Mouse (Mus musculus): Measurements from ENCODE around the gene Trim44. TPM values are rescaled to one million over a fixed set of nuclear protein-coding genes. Genes with fewer than 3 reads are reported as not detected.

The Trim44 gene
- polyA plus RNA-seq, 2 experiments from 2014 or later: 8.1 to 10.6 TPM

DNA sequence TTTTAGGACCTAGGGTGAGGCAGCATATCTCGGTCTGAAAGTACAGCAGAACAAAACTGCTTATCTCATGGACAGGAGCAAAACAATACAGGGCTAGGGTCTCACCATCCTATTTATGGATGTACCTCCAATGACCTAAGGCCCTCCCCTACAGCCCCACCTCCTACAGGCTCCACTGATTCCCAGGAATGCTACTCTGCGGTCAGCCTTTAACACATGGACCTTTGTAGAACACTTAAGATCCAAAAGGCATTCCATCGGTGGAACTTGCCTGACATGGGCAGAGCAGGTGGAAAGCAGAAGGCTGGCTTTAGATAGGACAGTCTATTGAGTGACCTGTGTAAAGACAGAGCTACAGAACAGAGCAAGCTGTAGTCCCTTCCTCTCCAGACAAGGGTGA, 120.3 kb downstream of the Trim44 start:
- no peak for ATAC-seq

DNA sequence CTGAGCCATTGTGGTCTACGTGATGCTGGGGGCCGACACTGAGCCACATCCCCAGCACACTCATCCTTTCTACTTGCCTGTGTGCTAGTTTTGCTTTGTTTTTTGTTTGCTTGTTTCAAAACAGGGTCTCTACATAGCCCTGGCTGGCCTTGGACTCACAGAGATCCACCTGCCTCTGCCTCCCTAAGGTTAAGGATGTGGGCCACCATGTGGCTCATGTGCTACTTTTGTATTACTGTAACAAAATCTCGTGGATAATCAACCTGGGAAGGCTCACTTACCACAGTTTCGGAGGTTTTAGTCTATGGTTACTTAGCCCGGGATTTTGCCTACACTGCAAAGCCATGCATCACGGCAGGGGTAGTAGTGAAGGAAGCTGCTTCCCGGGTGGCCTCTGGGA, 125.5 kb downstream of the Trim44 start:
- no peak for ATAC-seq

GRCm38 (mm10) chr2:102279779-102280178, 127.8 kb downstream of the Trim44 start:
- no peak for ATAC-seq

DNA sequence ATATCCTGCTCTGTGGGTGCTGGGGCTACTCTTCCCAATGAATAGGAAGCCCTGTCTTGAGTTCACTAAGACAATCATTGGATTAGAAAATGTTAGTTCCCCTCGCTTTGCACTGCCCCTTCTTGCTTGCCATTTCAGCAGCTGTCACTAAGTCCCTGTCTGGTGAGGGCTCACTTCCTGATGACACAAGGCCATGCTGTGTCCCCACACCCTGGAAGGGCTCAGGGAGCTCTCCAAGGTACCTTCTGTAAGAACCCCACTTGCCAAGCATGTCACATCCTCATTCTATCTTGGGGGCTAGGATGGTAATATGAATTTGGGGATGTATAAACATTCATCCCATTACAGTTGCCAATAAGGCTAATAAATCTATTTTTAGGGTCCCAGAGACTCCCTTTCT, 129.7 kb downstream of the Trim44 start:
- ATAC-seq: no peak

- ATAC-seq: no peak
Observed at GRCm38 (mm10) chr2:102273280-102273679, 134.3 kb downstream of the Trim44 start.

DNA sequence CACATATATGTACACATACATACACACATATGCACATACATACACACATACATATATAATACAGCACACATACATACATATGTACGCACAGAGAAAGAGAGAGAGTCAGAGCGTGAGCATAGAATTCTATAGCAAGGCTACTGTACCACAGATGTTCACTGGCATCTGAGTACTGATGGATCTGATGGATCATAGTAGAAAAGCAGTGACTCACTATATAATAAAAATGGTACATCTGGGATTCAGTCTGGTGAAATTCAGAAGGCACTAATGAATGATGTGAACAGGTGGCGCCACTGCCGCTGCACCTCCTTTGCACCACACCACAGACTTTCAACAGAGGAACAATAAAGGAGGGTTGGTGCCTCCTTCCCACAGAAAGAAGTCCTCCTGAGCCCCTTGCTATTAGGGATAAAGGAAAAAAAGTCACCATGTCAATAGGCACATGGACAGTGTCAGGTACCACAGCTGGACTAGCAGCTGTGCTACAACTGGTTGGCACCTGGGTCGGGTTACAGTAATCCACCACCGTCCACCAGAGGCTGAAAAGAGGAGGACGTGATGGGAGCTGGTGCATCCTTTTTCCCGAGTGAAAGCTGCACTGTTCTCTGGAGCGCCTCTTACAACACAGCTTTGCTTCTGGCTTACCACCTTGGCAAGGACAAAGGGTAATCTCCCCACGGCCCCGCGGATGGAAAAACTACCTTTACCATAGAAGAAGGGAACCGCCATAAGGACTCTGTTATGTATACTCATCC, 139.9 kb downstream of the Trim44 start:
- ATAC-seq: no peak

DNA sequence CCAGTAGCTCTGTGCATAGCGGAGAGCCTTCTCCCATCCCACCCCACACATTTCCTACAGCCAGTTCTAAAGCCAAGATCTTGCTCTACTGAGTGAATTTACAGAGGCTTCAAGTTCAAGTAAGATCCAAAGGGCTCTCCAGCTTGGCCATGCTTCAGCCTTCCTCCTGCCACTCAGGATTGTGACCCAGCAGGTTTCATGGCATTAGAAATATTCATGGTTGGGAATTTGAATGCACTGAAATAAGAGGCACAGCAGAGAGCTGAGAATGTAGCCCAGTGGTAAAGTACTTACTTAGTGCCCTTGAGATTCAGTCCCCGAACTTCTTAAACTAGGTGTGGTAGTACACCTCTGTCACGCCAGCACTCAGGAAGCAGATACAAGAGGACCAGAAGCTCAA, 140.7 kb downstream of the Trim44 start:
- no peak for ATAC-seq

DNA sequence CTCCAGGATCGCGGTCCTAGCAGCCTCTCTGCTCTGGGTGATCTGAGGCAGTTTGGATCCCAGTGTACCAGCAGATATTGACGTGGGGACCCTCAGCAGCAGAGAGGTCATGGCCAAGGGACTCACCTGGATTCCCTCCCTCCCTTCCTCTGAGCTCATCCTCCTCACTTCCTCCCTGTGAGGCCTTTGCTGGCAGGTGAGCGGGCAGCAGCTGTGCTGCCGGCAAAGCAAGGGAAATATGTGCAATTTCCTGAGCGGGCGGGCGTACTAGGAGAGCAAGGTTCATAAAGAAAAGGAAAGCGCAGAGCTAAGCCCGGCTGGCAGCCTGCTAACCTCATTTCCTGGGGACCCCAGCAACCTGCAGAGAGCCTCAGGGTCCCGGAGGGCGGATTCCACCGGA, 148.5 kb downstream of the Trim44 start:
- ATAC-seq: peak; percentile 59

DNA sequence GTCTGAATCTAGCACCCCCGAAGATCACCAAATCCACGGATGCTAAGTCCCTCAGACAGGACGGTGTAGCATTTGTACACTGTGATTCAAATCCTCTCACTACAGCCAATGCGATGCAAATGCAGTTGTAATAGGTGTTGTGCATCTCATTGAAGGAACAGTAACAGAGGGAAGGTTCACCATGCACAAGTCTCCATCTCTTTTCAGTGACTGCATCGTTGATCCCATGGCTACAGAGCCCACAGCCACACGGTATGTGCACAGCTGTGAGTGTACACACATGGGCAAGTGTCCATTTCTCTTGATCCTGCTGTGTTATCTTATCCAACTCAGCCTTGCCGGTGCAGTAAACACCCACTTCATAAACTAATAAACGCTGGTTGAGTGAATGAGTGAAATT, 148.9 kb downstream of the Trim44 start:
- ATAC-seq: no peak

- peak; percentile 47 for ATAC-seq
Observed at GRCm38 (mm10) chr2:102257964-102258605, 149.5 kb downstream of the Trim44 start.

- no peak for ATAC-seq
Observed at GRCm38 (mm10) chr2:102256591-102257335, 150.9 kb downstream of the Trim44 start.

DNA sequence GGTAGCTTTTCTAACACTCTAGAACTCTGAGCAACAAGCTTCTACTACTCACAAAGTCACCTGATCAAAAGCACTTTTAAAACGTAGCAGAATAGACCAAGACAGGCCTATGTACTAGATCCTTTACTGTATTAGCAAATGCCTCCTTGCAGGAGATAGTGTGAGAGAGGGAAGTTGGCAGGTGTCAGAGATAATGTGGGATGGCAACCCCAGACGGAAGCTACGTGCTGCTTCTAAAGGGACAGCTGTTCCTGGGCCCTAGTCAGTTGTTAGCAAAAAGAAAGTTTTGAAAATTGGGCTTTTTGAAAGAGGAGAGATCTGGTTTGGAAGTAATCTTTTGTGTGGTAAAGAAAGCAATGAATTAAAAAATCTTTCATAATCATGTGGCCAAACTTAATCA, 151.5 kb downstream of the Trim44 start:
- ATAC-seq: no peak

- ATAC-seq: no peak
Observed at GRCm38 (mm10) chr2:102253204-102253603, 154.4 kb downstream of the Trim44 start.

- no peak for ATAC-seq
Observed at GRCm38 (mm10) chr2:102252651-102253050, 155.0 kb downstream of the Trim44 start.

Other genes starting within 250 kb of the Trim44 start
- under 1 TPM; 0.29 to 0.31 TPM for gene Ldlrad3, start 221.4 kb downstream of the Trim44 start, polyA plus RNA-seq (2017; shearing (Covaris generic))
- gene Fjx1, start 44.7 kb upstream of the Trim44 start, polyA plus RNA-seq (2017; shearing (Covaris generic)): not detected
- not detected for gene Pamr1, start 142.2 kb upstream of the Trim44 start, polyA plus RNA-seq (2017; shearing (Covaris generic))